Mouse (Mus musculus): ENCODE results near the gene Daam1.

Gene Daam1

GRCm38 (mm10) chr12:71941290-71941689, 110.4 kb downstream of the Daam1 start:
- DNase-seq: no peak

GRCm38 (mm10) chr12:71943112-71943511, 112.2 kb downstream of the Daam1 start:
- no peak for DNase-seq

GRCm38 (mm10) chr12:71943646-71944045, 112.8 kb downstream of the Daam1 start:
- DNase-seq: no peak

GRCm38 (mm10) chr12:71945844-71946243, 115.0 kb downstream of the Daam1 start:
- DNase-seq: no peak

GRCm38 (mm10) chr12:71946448-71946847, 115.6 kb downstream of the Daam1 start:
- DNase-seq: no peak

GRCm38 (mm10) chr12:71948972-71949371, 118.1 kb downstream of the Daam1 start:
- no peak for DNase-seq

- DNase-seq: no peak
Observed at GRCm38 (mm10) chr12:71949606-71950005, 118.7 kb downstream of the Daam1 start.

- no peak for DNase-seq
Observed at GRCm38 (mm10) chr12:71950095-71950877, 119.4 kb downstream of the Daam1 start.

- no peak for DNase-seq
Observed at GRCm38 (mm10) chr12:71954180-71954935, 123.5 kb downstream of the Daam1 start.

- DNase-seq: no peak
Observed at GRCm38 (mm10) chr12:71956980-71957379, 126.1 kb downstream of the Daam1 start.

- no peak for DNase-seq
Observed at GRCm38 (mm10) chr12:71957496-71957895, 126.6 kb downstream of the Daam1 start.

- no peak for DNase-seq
Observed at GRCm38 (mm10) chr12:71959351-71959991, 128.6 kb downstream of the Daam1 start.

- DNase-seq: no peak
Observed at GRCm38 (mm10) chr12:71961671-71962070, 130.8 kb downstream of the Daam1 start.

- DNase-seq: no peak
Observed at GRCm38 (mm10) chr12:71962616-71963015, 131.7 kb downstream of the Daam1 start.

- DNase-seq: no peak
Observed at GRCm38 (mm10) chr12:71968592-71968991, 137.7 kb downstream of the Daam1 start.

- DNase-seq: no peak
Observed at GRCm38 (mm10) chr12:71969022-71969421, 138.1 kb downstream of the Daam1 start.

- DNase-seq: no peak
Observed at GRCm38 (mm10) chr12:71969439-71969838, 138.6 kb downstream of the Daam1 start.

- no peak for DNase-seq
Observed at GRCm38 (mm10) chr12:71969941-71970629, 139.2 kb downstream of the Daam1 start.

- DNase-seq: no peak
Observed at GRCm38 (mm10) chr12:71970791-71971654, 140.1 kb downstream of the Daam1 start.

- DNase-seq: no peak
Observed at GRCm38 (mm10) chr12:71972126-71972525, 141.2 kb downstream of the Daam1 start.

GRCm38 (mm10) chr12:71972619-71973266, 141.9 kb downstream of the Daam1 start:
- DNase-seq: no peak

GRCm38 (mm10) chr12:71973577-71973976, 142.7 kb downstream of the Daam1 start:
- no peak for DNase-seq
